Mouse (Mus musculus) brain, embryonic 18.5 days (tissue): ENCODE measurements around the gene Pdcd2l.
"Not testable (repeated sequence)": the region's sequence is repeated elsewhere in the genome, so short reads cannot be mapped to it uniquely, and the experiment has no call there.

Experiments used
- DNase-seq: peaks from one replicate; pipeline ENCODE4 v3.0.0-alpha.2; 2012; ENCODE audit warnings: low read depth, low spot score

Pdcd2l gene

GRCm38 (mm10) chr7:34213281-34213680, 16.8 kb upstream of the Pdcd2l start:
- no peak for DNase-seq

- DNase-seq, result no peak
These were observed 11.7 kb upstream of the Pdcd2l start for GRCm38 (mm10) chr7:34208027-34208745.

DNA sequence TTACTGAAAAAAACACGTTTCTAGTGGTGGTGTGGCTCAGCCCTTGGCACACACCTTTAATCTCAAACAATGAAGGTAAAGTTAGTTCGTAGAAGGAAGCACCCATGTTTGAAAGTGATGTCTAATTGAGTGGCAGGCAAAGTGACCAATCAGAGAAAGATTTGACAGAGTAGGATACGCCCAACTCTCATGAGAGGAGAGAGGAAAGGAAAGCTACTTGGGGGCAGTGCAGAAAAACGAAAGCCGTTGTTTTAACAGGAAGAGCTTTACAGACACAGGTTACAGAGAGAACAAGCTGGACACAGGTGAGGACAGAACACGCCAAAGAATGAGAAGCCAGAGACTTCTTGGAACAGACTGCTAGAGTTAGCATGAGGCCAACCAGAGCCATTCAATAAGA, 9.9 kb upstream of the Pdcd2l start:
- DNase-seq, result no peak

- not testable (repeated sequence) for DNase-seq
These were observed 5.7 kb upstream of the Pdcd2l start for GRCm38 (mm10) chr7:34202147-34202546.

GRCm38 (mm10) chr7:34200829-34201228, 4.4 kb upstream of the Pdcd2l start:
- DNase-seq, result no peak

- DNase-seq, result no peak
These were observed 1.9 kb upstream of the Pdcd2l start for GRCm38 (mm10) chr7:34198346-34198745.

DNA sequence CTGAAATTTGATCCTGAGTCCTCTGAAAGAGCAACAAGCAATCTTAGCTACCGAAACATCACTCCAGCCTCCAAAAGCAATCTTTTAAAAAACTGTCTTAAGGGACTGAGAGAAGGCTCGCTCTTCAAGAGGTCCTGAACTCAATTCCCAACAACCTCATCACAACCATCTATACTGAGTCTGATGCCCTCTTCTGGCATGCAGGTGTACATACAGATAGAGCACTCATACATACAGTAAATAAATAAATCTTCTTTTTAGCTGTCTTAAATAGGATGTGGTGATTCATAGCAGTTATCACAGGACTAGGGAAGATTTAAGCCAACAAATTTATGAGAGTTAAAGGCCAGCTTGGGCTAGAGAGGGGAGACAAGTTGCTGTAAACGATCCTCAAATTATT, 829 bp downstream of the Pdcd2l start:
- DNase-seq, result no peak

DNA sequence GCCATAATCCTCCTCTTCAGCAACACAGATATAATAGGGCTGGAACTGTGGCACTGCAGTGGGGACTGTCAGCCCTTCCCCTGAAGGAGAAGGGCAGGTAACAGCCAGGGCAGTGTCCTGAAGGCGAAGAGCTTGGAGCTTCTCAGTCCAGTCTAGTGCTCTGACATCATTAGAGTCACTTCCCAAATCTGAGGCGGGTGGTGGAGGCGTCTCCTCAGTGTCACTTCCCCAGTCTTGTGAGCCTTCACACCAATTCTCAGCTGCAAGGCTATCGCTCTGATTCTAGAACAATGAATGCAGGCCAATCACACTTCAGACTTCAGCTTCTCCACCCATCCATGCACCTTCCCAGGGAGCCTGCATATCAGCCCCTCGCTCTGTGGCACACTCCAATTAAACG, 3.6 kb downstream of the Pdcd2l start:
- no peak for DNase-seq

DNA sequence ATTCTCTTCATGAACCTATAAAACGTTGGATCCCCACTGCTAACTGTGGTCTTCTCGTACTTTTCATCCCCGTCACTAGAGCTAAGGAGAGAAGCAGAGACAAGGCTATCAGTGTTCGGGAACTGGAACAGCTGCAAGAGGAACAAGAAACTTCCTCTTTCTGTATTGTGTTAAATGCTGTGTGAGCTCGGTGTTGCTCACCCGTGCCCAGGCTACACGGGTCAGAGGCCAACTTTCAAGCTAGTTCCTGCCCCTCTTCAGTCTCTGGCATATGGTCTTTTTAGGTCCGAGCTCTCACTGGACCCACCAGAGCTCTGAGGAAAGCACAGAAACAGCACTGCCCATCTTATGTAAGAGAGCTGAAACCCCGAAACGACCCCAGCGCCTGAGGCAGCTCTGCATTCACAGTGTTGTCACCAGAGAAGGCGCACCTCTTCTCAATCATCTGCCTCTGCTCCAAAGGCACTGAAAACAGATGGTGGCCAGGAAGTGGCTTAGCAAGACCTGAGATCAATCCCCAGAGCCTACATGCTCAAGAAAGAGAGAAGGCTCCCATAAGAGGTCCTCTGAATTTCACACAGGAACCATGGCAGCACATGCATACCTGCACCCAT, 7.0 kb downstream of the Pdcd2l start:
- no peak for DNase-seq

- no peak for DNase-seq
These were observed 12.7 kb downstream of the Pdcd2l start for GRCm38 (mm10) chr7:34183794-34184193.

- no peak for DNase-seq
These were observed 13.1 kb downstream of the Pdcd2l start for GRCm38 (mm10) chr7:34183356-34183755.

- DNase-seq, result not testable (repeated sequence)
These were observed 20.2 kb downstream of the Pdcd2l start for GRCm38 (mm10) chr7:34176241-34176640.

DNA sequence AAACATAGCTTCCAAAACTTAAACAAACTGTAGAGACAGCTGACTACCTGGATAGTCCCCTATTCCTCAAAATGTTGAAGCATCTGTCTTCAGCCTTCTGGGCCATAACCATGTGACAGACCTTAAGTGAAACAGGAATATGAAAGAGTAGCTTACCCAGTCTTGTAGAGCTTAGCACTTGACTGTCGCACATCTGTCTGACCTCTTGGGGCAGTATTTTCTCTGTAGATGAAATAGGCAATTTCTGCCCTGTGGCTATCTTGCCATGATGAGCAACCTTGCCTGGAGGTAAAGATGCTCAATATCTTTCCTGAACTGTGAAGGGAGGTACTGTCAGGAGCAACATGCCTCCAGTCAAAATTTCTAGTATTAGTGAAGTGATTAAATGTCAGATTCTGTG, 24.2 kb downstream of the Pdcd2l start:
- DNase-seq, result no peak

- DNase-seq, result no peak
These were observed 27.0 kb downstream of the Pdcd2l start, which contains the start of gene Uba2 for GRCm38 (mm10) chr7:34169454-34169853. Gene Uba2, minus strand, starts transcription at chr7:34169599.

GRCm38 (mm10) chr7:34168470-34169251, 27.8 kb downstream of the Pdcd2l start:
- peak; percentile 68 for DNase-seq

DNA sequence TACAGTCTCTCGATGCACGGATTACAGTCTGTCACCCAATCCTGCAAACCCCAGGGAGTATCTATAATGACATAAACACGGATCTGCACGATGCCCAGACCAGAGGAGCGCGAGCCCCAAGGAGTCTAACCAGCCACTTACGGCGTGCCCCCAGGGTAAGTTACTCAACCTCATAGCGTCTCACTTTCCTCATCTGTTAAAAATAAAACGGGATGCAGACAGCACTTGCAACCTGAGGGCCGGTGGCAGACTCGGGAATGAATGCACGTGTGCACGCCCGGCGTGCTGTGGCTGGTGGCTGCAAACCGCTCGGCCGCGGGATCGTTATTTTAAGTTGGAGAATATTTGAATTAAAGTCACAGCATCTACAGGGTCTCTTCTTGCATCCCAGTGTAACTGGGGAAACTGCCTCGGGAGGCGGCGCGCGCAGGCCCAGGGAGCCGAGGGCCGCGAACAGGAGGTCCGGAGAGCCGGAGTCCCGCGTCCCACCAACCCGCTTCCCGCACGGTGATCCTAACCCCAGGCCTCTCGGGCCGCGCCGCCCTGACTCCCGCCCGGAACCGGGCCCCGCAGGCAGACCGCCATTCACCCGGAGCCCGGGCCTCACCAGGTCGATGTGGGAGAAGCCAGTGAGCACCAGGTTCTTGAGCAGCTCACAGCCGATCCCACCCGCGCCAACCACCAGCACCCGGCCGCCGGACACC, 28.5 kb downstream of the Pdcd2l start:
- DNase-seq, result no peak

GRCm38 (mm10) chr7:34166850-34167249, 29.6 kb downstream of the Pdcd2l start:
- no peak for DNase-seq

- DNase-seq, result no peak
These were observed 30.5 kb downstream of the Pdcd2l start for GRCm38 (mm10) chr7:34165999-34166398.

DNA sequence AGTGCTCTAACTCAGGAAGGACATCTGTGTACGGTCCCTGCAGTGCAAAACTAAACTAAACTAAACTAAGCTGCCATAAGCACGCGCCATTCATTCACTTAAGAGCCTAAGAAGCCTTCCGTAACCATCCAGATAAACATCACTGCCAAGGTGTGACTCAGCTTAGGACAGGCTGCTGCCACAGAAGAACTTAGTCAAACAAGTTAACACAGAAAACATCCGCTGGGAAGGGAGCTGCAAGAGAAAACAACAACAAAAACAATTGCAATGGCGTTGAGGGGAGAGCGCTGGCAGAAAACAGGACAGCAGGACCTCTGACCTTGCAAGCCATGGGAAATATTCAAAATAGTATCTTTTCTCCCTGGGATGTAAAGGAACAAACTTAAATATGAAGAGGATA, 31.8 kb downstream of the Pdcd2l start:
- DNase-seq, result no peak

DNA sequence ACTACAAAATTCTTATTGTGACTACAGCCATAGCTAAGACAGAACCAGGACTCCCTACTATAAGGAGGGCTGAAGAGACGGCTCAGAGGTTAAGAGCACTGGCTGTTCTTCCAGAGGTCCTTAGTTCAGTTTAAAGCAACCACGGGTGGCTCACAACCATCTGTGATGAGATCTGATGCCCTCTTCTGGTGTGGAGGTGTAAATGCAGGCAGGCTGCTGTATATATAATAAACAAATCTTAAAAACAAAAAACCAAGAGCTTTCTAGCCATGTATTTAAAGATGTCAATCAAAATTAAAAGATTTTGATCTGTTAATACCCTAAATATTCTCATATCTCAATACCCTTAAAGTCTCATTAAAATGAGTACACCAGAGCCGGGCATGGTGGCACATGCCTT, 37.3 kb downstream of the Pdcd2l start:
- DNase-seq, result no peak

- no peak for DNase-seq
These were observed 38.5 kb downstream of the Pdcd2l start for GRCm38 (mm10) chr7:34157994-34158393.

GRCm38 (mm10) chr7:34147193-34147592, 49.3 kb downstream of the Pdcd2l start:
- DNase-seq, result no peak
